Mouse (Mus musculus): ENCODE measurements at regions not wholly inside any gene's neighbourhood (a gene's known extent, or its start where the extent isn't known, plus 50 kb on each side); places are given as distances from the start of the nearest gene placed in this dataset.

GRCm38 (mm10) chr1:137280391-137281386 is 320.4 kb upstream of the Nr5a2 start:
- TF ChIP-seq POLR2A (IDR thresholded peaks at IDR 0.05; ENCODE audit: insufficient read depth, low read depth, low read length): no peak
- no peak for TF ChIP-seq CTCF (IDR thresholded peaks at IDR 0.05)
- TF ChIP-seq EP300 (IDR thresholded peaks at IDR 0.05; ENCODE audit: insufficient read depth, low read depth, low read length): no peak
